Mouse (Mus musculus) neural tube, embryonic 12.5 days (tissue): ENCODE data around the gene St6galnac6. TPM values are rescaled to one million over a fixed set of nuclear protein-coding genes. Genes with fewer than 3 reads are reported as not detected.

Source experiments
- ATAC-seq: fragments of 200-750 bp; cut with Nextera tagmentation; 2 replicates; pipeline ENCODE4 v1.8.0; 2017; ENCODE audit warnings: low read depth, mild to moderate bottlenecking, moderate TSS enrichment, moderate library complexity; ENCODE audit not compliant: low FRiP score
- H3K27ac ChIP-seq: fragments of 300-500 bp; sonication (generic); 2 replicates; pipeline ENCODE4 v1.5.1; 2016
- H3K27me3 ChIP-seq: fragments of 300-500 bp; sonication (generic); replicated peaks from 2 replicates; pipeline ENCODE4 v1.6.1; 2016; ENCODE audit warnings: mild to moderate bottlenecking
- H3K36me3 ChIP-seq: fragments of 300-500 bp; sonication (generic); 2 replicates; pipeline ENCODE4 v1.6.1; 2016; ENCODE audit warnings: mild to moderate bottlenecking
- H3K4me1 ChIP-seq: fragments of 300-500 bp; sonication (generic); 2 replicates; pipeline ENCODE4 v1.6.1; 2016
- H3K4me2 ChIP-seq: fragments of 300-500 bp; sonication (generic); replicated peaks from 2 replicates; pipeline ENCODE4 v1.6.1; 2016; ENCODE audit warnings: mild to moderate bottlenecking
- H3K4me3 ChIP-seq: fragments of 300-500 bp; sonication (generic); 2 replicates; pipeline ENCODE4 v1.5.1; 2016
- H3K9ac ChIP-seq: fragments of 300-500 bp; sonication (generic); 2 replicates; pipeline ENCODE4 v1.6.1; 2016; ENCODE audit warnings: mild to moderate bottlenecking
- H3K9me3 ChIP-seq: fragments of 300-500 bp; sonication (generic); 2 replicates; pipeline ENCODE4 v1.6.1; 2016; ENCODE audit warnings: mild to moderate bottlenecking
- WGBS: fragments of 180-500 bp; shearing (Covaris S2); methylation state at CpG from one replicate; pipeline ENCODE4 v1.1.7; 2016; 5-methylcytosine and 5-hydroxymethylcytosine counted together
- polyA plus RNA-seq: library from polyadenylated mRNA; unstranded; fragments of >200 nt; fragmentation: Nextera tagmentation; extraction: Ambion mirVana; gene quantifications from 2 replicates; pipeline ENCODE4 v1.2.1, GENCODE M21; 2016

The St6galnac6 gene
- polyA plus RNA-seq, 1 experiment from 2014 or later: 10.1 TPM

DNA sequence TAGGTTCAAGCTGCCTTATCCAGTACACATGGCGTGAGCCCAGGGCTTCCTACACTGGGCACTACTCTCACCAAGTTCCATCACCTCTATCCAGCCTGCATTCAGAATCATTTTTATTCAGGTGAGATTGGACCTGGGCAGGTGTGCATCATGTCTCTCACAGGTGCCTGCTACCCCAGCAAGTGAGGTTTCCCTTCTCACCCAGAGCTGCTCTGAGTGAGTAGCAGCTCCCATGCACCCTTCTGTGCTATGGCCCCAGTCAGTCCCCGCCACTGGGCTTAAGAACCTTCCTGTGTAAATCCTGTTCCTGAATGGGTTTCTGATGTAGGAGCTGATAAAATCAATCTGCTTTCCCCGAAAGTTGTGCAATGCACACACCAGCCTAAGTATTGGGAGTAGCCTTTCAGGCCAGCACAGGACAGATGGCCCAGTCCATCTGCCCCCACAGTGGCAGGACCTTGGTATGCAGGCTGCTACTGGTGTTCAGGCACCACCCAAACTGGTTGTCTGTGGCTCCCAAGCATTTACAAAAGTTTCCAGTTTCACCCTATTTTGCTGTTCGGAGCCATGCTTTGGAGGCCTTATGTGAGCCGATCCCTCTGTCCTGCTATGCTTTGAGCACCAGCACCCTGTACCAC lies 24.7 kb downstream of the St6galnac6 start:
- Histone ChIP-seq H3K4me1 (peaks cover 58% of the 10 kb centered on the region), H3K9me3 (no peaks in the 10 kb centered on the region), H3K9ac (no peak overlapping the region), H3K4me3 (no peak overlapping the region), H3K27me3 (no peaks in the 10 kb centered on the region), H3K36me3 (no peaks in the 10 kb centered on the region), H3K4me2 (no peak overlapping the region), H3K27ac (no peak overlapping the region)
- ATAC-seq: no peak
- WGBS: 90% methylated on average over 5 of the region's 5 CpGs

DNA sequence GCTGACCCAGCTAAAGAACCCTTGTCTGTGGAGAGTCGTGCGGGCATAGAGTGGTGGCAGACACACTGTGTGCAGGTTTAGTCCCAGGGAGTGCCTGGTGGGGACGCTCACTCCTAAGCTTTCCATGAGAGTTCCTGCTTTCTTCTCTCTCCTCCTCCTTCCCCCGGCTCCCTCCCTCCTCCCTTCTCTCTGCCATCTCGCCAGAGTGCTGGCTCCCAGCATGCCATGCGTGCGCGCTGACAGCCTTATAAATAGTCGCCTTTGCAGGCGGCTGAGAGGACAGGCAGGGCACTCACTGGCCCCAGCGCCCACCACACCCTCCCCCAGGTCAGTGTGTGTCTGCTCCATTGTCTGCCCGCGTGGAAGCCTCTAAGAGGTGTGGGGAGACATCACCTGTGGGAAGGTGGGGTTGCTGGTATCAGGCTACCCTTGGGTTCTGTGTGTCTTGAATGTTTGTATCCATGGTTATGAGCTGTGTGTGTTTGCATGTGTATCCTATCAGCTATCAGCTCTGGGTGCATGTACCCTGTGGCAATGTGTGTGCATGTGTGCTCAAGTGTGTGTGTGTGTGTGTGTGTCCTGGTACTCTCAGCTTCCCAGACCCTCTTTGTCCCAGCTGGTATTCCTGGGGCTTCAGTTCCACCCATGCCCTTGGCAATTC lies 25.8 kb downstream of the St6galnac6 start:
- Histone ChIP-seq H3K4me3 (peak overlapping the region; percentile 16; the same call in 1 of the 2 replicates), H3K9ac (peak overlapping the region; percentile 41; the same call in 1 of the 2 replicates), H3K4me2 (peak overlapping the region; percentile 62), H3K36me3 (no peaks in the 10 kb centered on the region), H3K27ac (peak overlapping the region; percentile 74), H3K27me3 (no peaks in the 10 kb centered on the region), H3K9me3 (no peaks in the 10 kb centered on the region), H3K4me1 (peaks cover 56% of the 10 kb centered on the region)
- 2% methylated on average over 13 of the region's 13 CpGs for WGBS
- ATAC-seq: peak; percentile 56

DNA sequence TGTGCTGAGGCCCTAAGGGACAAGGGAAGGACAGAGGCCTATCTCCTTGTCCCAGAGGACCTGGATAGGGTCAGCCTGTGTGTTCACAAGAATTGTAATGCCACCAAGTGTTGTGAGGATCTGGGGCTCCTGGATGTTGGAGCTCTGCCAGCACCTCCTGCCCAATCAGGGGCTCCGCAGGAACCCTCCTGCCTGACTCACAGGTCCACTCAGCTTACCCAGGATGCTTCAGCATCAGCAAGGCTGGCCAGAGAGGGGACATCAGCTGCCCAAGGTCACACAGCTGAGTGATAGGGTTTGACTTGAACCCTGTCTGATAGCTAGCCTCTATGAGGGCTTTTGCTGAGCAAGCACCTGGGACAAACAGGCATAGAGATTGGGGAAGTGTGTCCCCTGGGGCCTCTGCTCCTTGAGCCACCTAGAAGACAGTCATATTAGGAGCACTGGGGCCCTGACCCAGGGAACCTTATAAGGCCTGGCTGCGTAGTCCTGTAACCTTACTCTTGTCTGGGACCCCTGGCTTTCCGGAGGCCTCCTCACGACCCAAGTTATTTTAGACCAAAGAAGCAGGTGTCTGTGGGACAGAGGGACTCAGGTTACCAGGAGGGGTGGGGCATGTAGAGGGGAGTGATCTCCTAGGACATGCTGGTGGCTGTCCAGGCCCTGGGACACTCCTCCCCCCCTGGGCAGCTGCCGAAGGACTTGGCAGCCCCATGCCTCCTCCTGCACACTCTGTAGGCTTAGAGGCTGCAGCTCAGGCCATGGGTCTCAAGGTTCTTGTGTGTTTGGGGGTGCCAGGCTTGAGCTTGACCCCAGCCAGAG lies 26.6 kb downstream of the St6galnac6 start:
- peak overlapping the region; percentile 16; the same call in 1 of the 2 replicates for H3K4me3 ChIP-seq
- H3K27me3 ChIP-seq: no peaks in the 10 kb centered on the region
- peak overlapping the region; percentile 41 for H3K9ac ChIP-seq
- no peaks in the 10 kb centered on the region for H3K9me3 ChIP-seq
- peak overlapping the region; percentile 62 for H3K4me2 ChIP-seq
- H3K36me3 ChIP-seq: no peaks in the 10 kb centered on the region
- peak overlapping the region; percentile 74 for H3K27ac ChIP-seq
- peaks cover 49% of the 10 kb centered on the region for H3K4me1 ChIP-seq
- ATAC-seq: no peak
- 53% methylated on average over 5 of the region's 5 CpGs for WGBS

DNA sequence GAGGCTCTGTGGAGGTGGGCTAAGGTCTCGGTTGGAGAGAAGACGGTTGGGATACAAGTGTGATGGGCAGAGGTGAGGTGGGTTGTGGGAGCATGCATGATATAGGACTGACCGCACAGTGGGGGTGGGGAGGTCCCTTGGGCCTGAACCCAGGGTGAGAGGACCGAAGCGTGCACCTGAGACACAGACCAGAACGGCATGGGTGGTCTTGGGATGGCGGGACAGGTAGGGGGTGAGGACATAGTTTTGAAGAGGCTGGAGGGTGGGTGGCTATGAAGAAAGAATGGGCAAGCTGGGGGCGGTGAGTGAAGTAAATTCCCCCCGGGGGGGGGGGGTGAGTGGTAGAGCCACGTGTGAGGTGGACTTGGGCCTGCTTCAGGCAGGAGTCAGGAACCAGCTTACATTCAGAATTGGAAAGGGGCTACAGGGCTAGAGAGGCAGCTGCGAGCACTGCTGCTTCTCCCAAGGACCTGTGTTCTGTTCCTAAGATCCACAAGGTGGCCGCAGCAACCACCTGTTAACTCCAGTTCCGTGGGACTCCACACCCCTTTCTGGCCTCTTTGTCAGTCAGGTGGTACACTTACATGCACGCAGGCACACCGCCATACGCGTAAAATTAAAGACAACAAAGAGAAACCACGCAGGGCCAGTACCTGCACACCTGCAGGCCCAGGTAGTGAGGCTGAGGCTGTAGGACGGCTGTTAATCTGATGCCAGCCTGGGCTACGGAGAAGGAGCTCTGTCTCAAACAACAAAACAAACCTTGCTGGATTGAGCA lies 27.9 kb downstream of the St6galnac6 start:
- H3K4me2 ChIP-seq: no peak overlapping the region

DNA sequence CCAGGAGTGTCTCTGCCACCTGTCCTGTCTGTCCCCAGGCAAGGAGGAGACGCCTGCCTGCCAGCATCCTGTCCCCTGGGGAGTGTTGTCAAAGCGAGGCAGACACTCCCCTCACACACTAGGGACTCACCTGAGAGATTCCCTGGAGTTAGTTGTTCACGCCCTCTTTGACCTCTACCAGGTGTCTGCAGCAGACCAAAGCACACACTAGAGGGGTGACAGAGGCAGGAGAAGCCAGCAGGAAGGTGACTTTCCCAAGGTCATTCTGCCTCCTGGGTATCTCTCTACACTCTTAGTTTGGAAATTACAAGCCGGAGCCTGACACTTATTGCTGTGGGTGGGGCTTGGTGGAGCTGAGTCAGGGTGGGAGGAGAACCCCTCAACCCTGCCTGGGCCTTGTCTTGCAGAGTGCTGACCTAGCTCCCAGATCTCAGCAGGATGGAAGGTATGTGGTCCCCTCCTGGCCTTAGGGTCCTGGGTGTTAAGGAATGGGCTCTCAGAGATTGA lies 28.6 kb downstream of the St6galnac6 start:
- WGBS: 63% methylated on average over 4 of the region's 4 CpGs
- Histone ChIP-seq H3K9ac (no peak overlapping the region), H3K36me3 (no peaks in the 10 kb centered on the region), H3K4me1 (peaks cover 40% of the 10 kb centered on the region), H3K27me3 (no peaks in the 10 kb centered on the region), H3K4me2 (0 out of 2 replicates have a peak overlapping the region, but pooled peaks have one; percentile 35), H3K4me3 (no peak overlapping the region), H3K27ac (no peak overlapping the region), H3K9me3 (no peaks in the 10 kb centered on the region)
- ATAC-seq: no peak

More for the DNA sequence above, 27.9 kb downstream of the St6galnac6 start:
- WGBS: 68% methylated on average over 19 of the region's 20 CpGs
- Histone ChIP-seq H3K9me3 (no peaks in the 10 kb centered on the region), H3K4me3 (no peak overlapping the region), H3K27me3 (no peaks in the 10 kb centered on the region), H3K9ac (no peak overlapping the region), H3K36me3 (no peaks in the 10 kb centered on the region), H3K27ac (no peak overlapping the region), H3K4me1 (peaks cover 40% of the 10 kb centered on the region)
- ATAC-seq: no peak

DNA sequence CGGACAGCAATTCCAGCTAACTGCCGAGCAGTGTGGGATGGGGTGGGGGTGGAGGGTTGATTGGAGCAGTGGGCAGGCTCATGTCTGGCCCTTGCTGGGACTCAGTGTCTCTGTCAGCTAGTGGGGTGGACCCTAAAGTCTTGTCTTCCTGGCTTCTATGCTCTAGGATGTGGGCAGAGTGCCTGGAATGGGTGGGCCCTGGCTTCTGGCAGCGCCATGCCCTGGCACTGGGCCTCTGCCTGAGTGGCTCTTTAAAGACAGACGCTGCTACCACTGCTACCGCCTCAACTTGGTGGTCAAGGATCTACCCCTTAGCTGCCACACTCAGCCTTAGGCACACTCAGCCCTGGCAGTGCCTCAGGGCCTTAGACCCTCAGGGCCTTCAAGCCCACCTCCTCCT lies 29.2 kb downstream of the St6galnac6 start:
- 41% methylated on average over 5 of the region's 5 CpGs for WGBS
- Histone ChIP-seq H3K4me1 (peaks cover 40% of the 10 kb centered on the region), H3K4me3 (no peak overlapping the region), H3K9ac (0 out of 2 replicates have a peak overlapping the region, but pooled peaks have one; percentile 26), H3K27ac (no peak overlapping the region), H3K4me2 (peak overlapping the region; percentile 35; the same call in 1 of the 2 replicates), H3K9me3 (no peaks in the 10 kb centered on the region), H3K27me3 (no peaks in the 10 kb centered on the region), H3K36me3 (0 out of 2 replicates have a peak, but pooled peaks cover 2% of the 10 kb centered on the region)
- no peak for ATAC-seq

DNA sequence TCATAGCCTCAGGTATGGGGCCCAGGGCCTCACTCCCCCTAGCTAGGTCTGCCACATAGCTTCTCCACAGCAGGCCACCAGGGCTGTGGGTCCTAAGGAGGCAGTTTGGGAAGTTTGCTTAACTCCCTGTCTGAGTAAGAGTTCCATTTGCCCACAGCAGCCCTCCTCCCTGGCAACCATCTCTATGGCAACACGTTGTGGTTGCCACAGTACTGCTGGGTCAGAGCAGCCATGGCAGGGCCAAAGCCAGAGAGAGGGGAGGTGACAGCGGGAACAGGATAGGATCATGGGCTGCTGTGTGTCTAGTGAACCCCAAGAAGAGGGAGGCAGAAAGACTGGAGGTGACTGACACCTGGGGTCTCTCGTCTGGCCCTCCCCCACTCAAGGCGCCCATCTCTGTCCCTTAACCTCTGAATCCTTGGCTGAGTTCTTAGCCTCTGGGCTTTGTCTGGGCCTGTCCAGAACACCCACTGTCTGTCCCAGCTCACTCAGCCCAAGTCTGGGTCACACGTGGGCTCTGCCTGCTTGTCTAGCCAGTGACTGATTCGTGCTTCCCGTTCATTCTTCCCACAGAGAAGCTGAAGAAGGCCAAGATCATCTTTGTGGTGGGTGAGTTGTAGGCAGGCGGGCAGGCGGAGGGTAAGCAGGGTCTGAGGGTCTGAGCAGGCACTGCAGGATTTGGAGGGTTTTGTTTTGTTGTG lies 29.9 kb downstream of the St6galnac6 start:
- no peaks in the 10 kb centered on the region for H3K27me3 ChIP-seq
- H3K9me3 ChIP-seq: no peaks in the 10 kb centered on the region
- peaks cover 40% of the 10 kb centered on the region for H3K4me1 ChIP-seq
- 0 out of 2 replicates have a peak, but pooled peaks cover 2% of the 10 kb centered on the region for H3K36me3 ChIP-seq
- no peak overlapping the region for H3K4me3 ChIP-seq
- peak overlapping the region; percentile 35 for H3K4me2 ChIP-seq
- ATAC-seq: peak; percentile 52
- no peak overlapping the region for H3K27ac ChIP-seq
- H3K9ac ChIP-seq: 0 out of 2 replicates have a peak overlapping the region, but pooled peaks have one; percentile 26
- WGBS: 33% methylated on average over 9 of the region's 9 CpGs

DNA sequence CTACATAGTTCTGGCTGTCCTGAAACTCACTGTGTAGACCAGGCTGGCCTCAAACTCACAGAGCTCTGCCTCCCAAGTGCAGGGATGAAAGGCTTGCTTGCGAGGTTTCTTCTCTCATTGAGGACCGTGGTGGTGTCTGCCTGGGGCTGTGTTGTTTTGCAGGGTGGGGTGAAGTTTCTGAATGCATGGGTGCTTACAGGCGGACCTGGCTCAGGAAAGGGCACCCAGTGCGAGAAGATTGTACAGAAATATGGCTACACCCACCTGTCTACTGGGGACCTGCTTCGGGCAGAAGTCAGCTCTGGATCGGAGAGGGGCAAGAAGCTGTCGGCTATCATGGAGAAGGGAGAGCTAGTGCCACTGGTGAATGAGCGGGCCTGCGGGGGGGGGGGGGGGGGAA lies 30.5 kb downstream of the St6galnac6 start:
- Histone ChIP-seq H3K4me2 (peak overlapping the region; percentile 35; the same call in 1 of the 2 replicates), H3K36me3 (0 out of 2 replicates have a peak, but pooled peaks cover 4% of the 10 kb centered on the region), H3K27me3 (no peaks in the 10 kb centered on the region), H3K9me3 (no peaks in the 10 kb centered on the region), H3K4me1 (peaks cover 36% of the 10 kb centered on the region), H3K4me3 (no peak overlapping the region), H3K9ac (no peak overlapping the region), H3K27ac (no peak overlapping the region)
- ATAC-seq: no peak
- 78% methylated on average over 8 of the region's 9 CpGs for WGBS

DNA sequence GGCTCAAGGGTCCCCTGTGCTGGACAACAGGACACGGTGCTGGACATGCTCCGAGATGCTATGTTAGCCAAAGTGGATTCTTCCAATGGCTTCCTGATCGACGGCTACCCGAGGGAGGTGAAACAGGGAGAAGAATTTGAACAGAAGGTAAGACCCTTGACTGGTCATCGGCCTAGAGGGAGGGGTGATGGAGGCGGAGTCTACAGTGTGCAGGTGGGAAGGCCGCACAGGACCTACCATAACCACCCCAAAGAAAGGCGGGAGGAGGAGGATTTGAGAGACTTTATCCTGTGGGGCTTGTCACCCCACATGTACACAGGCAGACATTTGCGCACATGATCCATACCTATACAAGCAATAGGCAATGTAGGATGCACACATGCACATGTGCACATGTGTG lies 31.5 kb downstream of the St6galnac6 start:
- WGBS: 89% methylated on average over 10 of the region's 10 CpGs
- Histone ChIP-seq H3K27me3 (no peaks in the 10 kb centered on the region), H3K4me1 (peaks cover 26% of the 10 kb centered on the region), H3K36me3 (0 out of 2 replicates have a peak, but pooled peaks cover 4% of the 10 kb centered on the region), H3K4me2 (no peak overlapping the region), H3K4me3 (no peak overlapping the region), H3K27ac (no peak overlapping the region), H3K9ac (no peak overlapping the region), H3K9me3 (no peaks in the 10 kb centered on the region)
- ATAC-seq: no peak

DNA sequence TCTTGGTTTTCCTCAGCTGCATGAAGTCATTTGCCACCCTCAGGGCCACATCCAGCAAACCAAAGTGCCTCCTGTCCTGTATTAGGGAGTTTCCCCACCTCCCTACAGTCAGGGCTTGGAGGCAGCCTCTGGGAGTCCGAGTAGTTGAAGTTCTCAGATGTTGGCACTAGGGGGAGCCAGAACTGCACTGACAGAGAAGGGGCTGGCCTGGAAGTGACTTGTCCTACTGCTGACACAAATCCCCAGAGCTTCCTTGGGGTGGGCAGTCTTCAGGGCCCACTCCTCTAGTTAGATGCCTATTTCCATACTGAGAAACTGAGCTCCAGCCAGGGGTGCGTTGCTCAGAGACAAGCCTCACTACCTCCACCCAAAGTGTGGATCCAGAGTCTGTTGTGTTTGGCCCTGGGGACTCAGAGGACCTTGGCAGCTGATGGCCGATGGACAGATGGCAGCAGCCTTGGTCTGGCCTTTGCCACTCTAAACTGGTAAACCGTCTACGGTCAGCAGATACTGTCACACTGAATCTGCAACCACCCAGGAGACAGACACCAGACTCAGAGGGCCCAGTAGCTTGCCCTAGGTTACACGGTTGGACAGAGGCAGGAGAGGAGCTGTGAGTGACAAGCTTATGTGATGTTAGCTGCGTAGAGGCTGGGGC lies 32.4 kb downstream of the St6galnac6 start:
- WGBS: 56% methylated on average over 7 of the region's 7 CpGs
- no peaks in the 10 kb centered on the region for H3K9me3 ChIP-seq
- 0 out of 2 replicates have a peak, but pooled peaks cover 4% of the 10 kb centered on the region for H3K36me3 ChIP-seq
- H3K4me1 ChIP-seq: peaks cover 18% of the 10 kb centered on the region
- ATAC-seq: no peak
- H3K9ac ChIP-seq: no peak overlapping the region
- no peak overlapping the region for H3K27ac ChIP-seq
- no peaks in the 10 kb centered on the region for H3K27me3 ChIP-seq
- H3K4me2 ChIP-seq: no peak overlapping the region
- H3K4me3 ChIP-seq: no peak overlapping the region
